ENCODE assay signal across 37 mouse cellular contexts in genomic region chr16:27354464-27354863, GRCm38 (mm10). TPM values are rescaled to one million over a fixed set of nuclear protein-coding genes. Genes with fewer than 3 reads are reported as not detected.
DNase-seq lines count a peak whose midpoint lies in the region; TF ChIP-seq lines count a peak whose summit lies in the region.
"Had no signal": no experiment of that assay in that cellular context is flagged by ENCODE, and none has a peak within 500 bp of the region (broad histone marks: within the 10 kb centered on the region; RNA-seq: fewer than 3 reads in every experiment).

No protein-coding gene starts in this region.

- in situ Hi-C loops in CH12.LX (cut with MboI; ENCODE audit: low pct_ligation_motif_present, low pct_unique_long_range_greater_than_20kb, low sequenced_read_pairs), result no loop called here

- H3K4me3 ChIP-seq in CH12.LX (replicated peaks in 1 of 3; ENCODE audit: low read depth in 2 of 3, low read length in 2 of 3, poor library complexity in 1 of 3), result no peak overlapping the region
- H3K4me3 ChIP-seq in limb, embryonic 10.5 days, result no peak overlapping the region
- H3K4me3 ChIP-seq: embryonic facial prominence, embryonic 12.5 days; forebrain, embryonic 10.5 days; forebrain, embryonic 15.5 days; limb, embryonic 12.5 days; liver, embryonic 15.5 days; lung, embryonic 15.5 days; midbrain, embryonic 12.5 days; myocyte; neural tube, embryonic 12.5 days had no signal

- no peaks in the 10 kb centered on the region for H3K9me3 ChIP-seq in CH12.LX (replicated peaks; ENCODE audit: low read length)
- H3K9me3 ChIP-seq in limb, embryonic 10.5 days (replicated peaks), result no peaks in the 10 kb centered on the region
- H3K9me3 ChIP-seq: embryonic facial prominence, embryonic 12.5 days; forebrain, embryonic 10.5 days; forebrain, embryonic 15.5 days; limb, embryonic 12.5 days; liver, embryonic 15.5 days; lung, embryonic 15.5 days; midbrain, embryonic 12.5 days; neural tube, embryonic 12.5 days had no signal

- peak overlapping the region; percentile 91 for H3K4me2 ChIP-seq in CH12.LX (ENCODE audit: insufficient read depth, low read depth, poor library complexity, severe bottlenecking)
- H3K4me2 ChIP-seq: embryonic facial prominence, embryonic 12.5 days; forebrain, embryonic 15.5 days; limb, embryonic 12.5 days; liver, embryonic 15.5 days; lung, embryonic 15.5 days; midbrain, embryonic 12.5 days; neural tube, embryonic 12.5 days had no signal

- TF ChIP-seq POLR2A in CH12.LX (IDR thresholded peaks at IDR 0.05; ENCODE audit: low read depth, low read length), result no peak

- H3K36me3 ChIP-seq in CH12.LX (replicated peaks in 1 of 2; ENCODE audit: control insufficient read depth in 1 of 2, insufficient read depth in 1 of 2, low read length in 1 of 2), result no peaks in the 10 kb centered on the region
- H3K36me3 ChIP-seq in limb, embryonic 10.5 days, result no peaks in the 10 kb centered on the region
- H3K36me3 ChIP-seq: embryonic facial prominence, embryonic 12.5 days; forebrain, embryonic 10.5 days; forebrain, embryonic 15.5 days; limb, embryonic 12.5 days; liver, embryonic 15.5 days; lung, embryonic 15.5 days; midbrain, embryonic 12.5 days; neural tube, embryonic 12.5 days had no signal

- peak overlapping the region; percentile 90 for H3K27ac ChIP-seq in CH12.LX (ENCODE audit: insufficient read depth, low read depth)
- no peak overlapping the region for H3K27ac ChIP-seq in limb, embryonic 10.5 days
- H3K27ac ChIP-seq: embryonic facial prominence, embryonic 12.5 days; forebrain, embryonic 10.5 days; forebrain, embryonic 15.5 days; kidney, postnatal 0 days; limb, embryonic 12.5 days; liver, embryonic 15.5 days; lung, embryonic 15.5 days; midbrain, embryonic 12.5 days; neural tube, embryonic 12.5 days had no signal

- TF ChIP-seq RAD21 in CH12.LX (IDR thresholded peaks at IDR 0.05; ENCODE audit: low read depth, low read length), result peak; percentile 31

- DNase-seq in spleen, postnatal 36 days (ENCODE audit: low spot score in 2 of 2), result peak; percentile 23 to 36
- DNase-seq in spleen, postnatal 4 days (ENCODE audit: low spot score in 2 of 2), result no peak
- peak; percentile 90 for DNase-seq in CH12.LX (ENCODE audit: extremely low read depth)
- DNase-seq in induced T-regulatory cell, adult 2 months (ENCODE audit: low read depth), result peak; percentile 16
- no peak for DNase-seq in left cerebral cortex, postnatal 4 days
- no peak for DNase-seq in lung, adult 18-20 months
- DNase-seq in limb, embryonic 10.5 days (ENCODE audit: low spot score), result no peak
- DNase-seq: adrenal gland, adult 8-10 months; cerebellum, adult 8-10 months; cerebellum, postnatal 25 days; heart, postnatal 14 days; kidney, adult 8-10 months; right cerebral cortex, postnatal 25 days; thymus, postnatal 4 days had no signal

- no peaks in the 10 kb centered on the region for H3K79me2 ChIP-seq in CH12.LX (replicated peaks; ENCODE audit: control insufficient read depth, extremely low read depth, insufficient read depth, poor library complexity, severe bottlenecking)

- no peaks in the 10 kb centered on the region for H3K27me3 ChIP-seq in CH12.LX (replicated peaks)
- no peaks in the 10 kb centered on the region for H3K27me3 ChIP-seq in limb, embryonic 10.5 days (ENCODE audit: low read depth, poor library complexity, severe bottlenecking)
- H3K27me3 ChIP-seq: embryonic facial prominence, embryonic 12.5 days; forebrain, embryonic 15.5 days; limb, embryonic 12.5 days; liver, embryonic 15.5 days; lung, embryonic 15.5 days; midbrain, embryonic 12.5 days; neural tube, embryonic 12.5 days had no signal

- no peak for TF ChIP-seq CTCF in CH12.LX (conservative IDR thresholded peaks at IDR 0.05 in 1 of 2, IDR thresholded peaks at IDR 0.05 in 1 of 2; ENCODE audit: low read depth in 2 of 2, low read length in 2 of 2)

- dilution Hi-C loops in CH12.LX (cut with MboI; ENCODE audit: extremely low pct_ligation_motif_present, extremely low pct_unique_long_range_greater_than_20kb, low sequenced_read_pairs), result no loop called here

- peak; percentile 95 for TF ChIP-seq EP300 in CH12.LX (IDR thresholded peaks at IDR 0.05; ENCODE audit: low read length)

- WGBS in limb, embryonic 10.5 days, result 85% methylated on average over 2 of the region's 2 CpGs

- intact Hi-C loops in left cerebral cortex, postnatal 4 days (cut with DNase I), result no loop called here

- H3K4me1 ChIP-seq in CH12.LX (ENCODE audit: control insufficient read depth in 1 of 2, insufficient read depth in 2 of 2), result peaks cover 13 to 67% of the 10 kb centered on the region in 2 experiments
- no peaks in the 10 kb centered on the region for H3K4me1 ChIP-seq in limb, embryonic 10.5 days
- H3K4me1 ChIP-seq: embryonic facial prominence, embryonic 12.5 days; forebrain, embryonic 10.5 days; forebrain, embryonic 15.5 days; limb, embryonic 12.5 days; liver, embryonic 15.5 days; lung, embryonic 15.5 days; midbrain, embryonic 12.5 days; neural tube, embryonic 12.5 days had no signal

- peak overlapping the region; percentile 41 for H3K9ac ChIP-seq in CH12.LX (ENCODE audit: insufficient read depth, low read depth)
- H3K9ac ChIP-seq: embryonic facial prominence, embryonic 12.5 days; forebrain, embryonic 15.5 days; limb, embryonic 12.5 days; liver, embryonic 15.5 days; lung, embryonic 15.5 days; midbrain, embryonic 12.5 days; neural tube, embryonic 12.5 days had no signal

TF ChIP-seq in CH12.LX, 34 proteins besides CTCF, POLR2A, EP300 and RAD21 (continues in another document):
- TF ChIP-seq ZNF384 (IDR thresholded peaks at IDR 0.05; ENCODE audit: low read depth, low read length) (no peak), CHD2 (IDR thresholded peaks at IDR 0.05; ENCODE audit: low read length) (peak; percentile 93), E2F4 (IDR thresholded peaks at IDR 0.05; ENCODE audit: insufficient replicate concordance, low read depth, low read length) (0 out of 2 replicates have a peak, but pooled peaks have one; percentile 50), ETS1 (conservative IDR thresholded peaks at IDR 0.05; ENCODE audit: low read depth, low read length) (peak; percentile 97), TBP (conservative IDR thresholded peaks at IDR 0.05; ENCODE audit: low read depth, low read length) (peak; percentile 72), MAX (IDR thresholded peaks at IDR 0.05; ENCODE audit: low read length) (peak; percentile 86), RCOR1 (conservative IDR thresholded peaks at IDR 0.05; ENCODE audit: low read depth, low read length) (peak; percentile 72), JUN (IDR thresholded peaks at IDR 0.05; ENCODE audit: insufficient read depth, low read depth, low read length) (peak; percentile 73), MAZ (IDR thresholded peaks at IDR 0.05; ENCODE audit: low read depth, low read length) (no peak), MYC (IDR thresholded peaks at IDR 0.05; ENCODE audit: low read depth, low read length) (peak; percentile 87; the same call in 1 of the 2 replicates), MXI1 (IDR thresholded peaks at IDR 0.05; ENCODE audit: low read depth, low read length) (no peak), MAFK (IDR thresholded peaks at IDR 0.05; ENCODE audit: insufficient replicate concordance, low read length) (peak; percentile 85), USF1 (IDR thresholded peaks at IDR 0.05; ENCODE audit: low read depth, low read length) (no peak), KAT2A (IDR thresholded peaks at IDR 0.05; ENCODE audit: insufficient replicate concordance, low read length) (no peak), CHD1 (IDR thresholded peaks at IDR 0.05; ENCODE audit: low read depth, low read length) (peak; percentile 91; the same call in 1 of the 2 replicates), UBTF (IDR thresholded peaks at IDR 0.05; ENCODE audit: low read depth, low read length) (no peak), PAX5 (IDR thresholded peaks at IDR 0.05; ENCODE audit: low read length) (no peak), IRF4 (IDR thresholded peaks at IDR 0.05; ENCODE audit: low read depth, low read length) (peak; percentile 93), JUND (conservative IDR thresholded peaks at IDR 0.05; ENCODE audit: low read depth, low read length) (peak; percentile 76), HCFC1 (IDR thresholded peaks at IDR 0.05; ENCODE audit: low read depth, low read length) (peak; percentile 44; the same call in 1 of the 2 replicates), TCF12 (IDR thresholded peaks at IDR 0.05; ENCODE audit: low read depth, low read length) (peak; percentile 86; the same call in 1 of the 2 replicates), SMC3 (IDR thresholded peaks at IDR 0.05; ENCODE audit: low read depth, low read length) (peak; percentile 25), ZKSCAN1 (IDR thresholded peaks at IDR 0.05; ENCODE audit: borderline replicate concordance, low read depth, low read length) (no peak), USF2 (conservative IDR thresholded peaks at IDR 0.05; ENCODE audit: low read depth, low read length) (no peak), BHLHE40 (IDR thresholded peaks at IDR 0.05; ENCODE audit: low read depth, low read length) (peak; percentile 97), ELF1 (IDR thresholded peaks at IDR 0.05; ENCODE audit: low read depth, low read length) (no peak; the same call in 1 of the 2 replicates), NELFE (IDR thresholded peaks at IDR 0.05; ENCODE audit: low read depth, low read length) (no peak), GABPA (IDR thresholded peaks at IDR 0.05; ENCODE audit: insufficient replicate concordance, low read depth, low read length) (no peak), ZMIZ1 (IDR thresholded peaks at IDR 0.05; ENCODE audit: low read depth, low read length) (no peak), SIN3A (IDR thresholded peaks at IDR 0.05; ENCODE audit: low read length) (peak; percentile 87)

RNA-seq across cellular contexts. Expression of gene Uts2b, which starts 15.6 kb away (rescaled TPM):
- 0.29 and 0.38 TPM in 2 replicates for total RNA-seq in CH12.LX (2012; rRNA removed)
- 0.51 TPM in 1 of 2 replicates, not detected in the other for total RNA-seq in CH12.LX (2014; rRNA removed)
- polyA plus RNA-seq in CH12.LX (2012; ENCODE audit: insufficient read length, low read depth), result not detected in 2 replicates
- not detected for total RNA-seq in left cerebral cortex, postnatal 4 days (2021)
- polyA plus RNA-seq in limb, embryonic 10.5 days (2016; fragmentation: Nextera tagmentation; extraction: Ambion mirVana), result 0.24 TPM in 1 of 2 replicates, not detected in the other
- total RNA-seq: adrenal gland, adult 8-10 months; adrenal gland, postnatal 4 days; gastrocnemius, adult 8-10 months; gastrocnemius, postnatal 4 days; left cerebral cortex, postnatal 10 days; liver, adult 2 months; megakaryocyte progenitor cell, adult 5-6 weeks had no signal
- polyA plus RNA-seq: forebrain, embryonic 10.5 days; forebrain, embryonic 15.5 days; kidney, postnatal 0 days; large intestine, adult 2 months; liver, adult 2 months; liver, embryonic 15.5 days; midbrain, embryonic 12.5 days; midbrain, postnatal 0 days; myocyte; thymus, postnatal 0 days had no signal

RNA-seq across cellular contexts. Expression of gene Ccdc50, which starts 34.2 kb away (rescaled TPM):
- total RNA-seq in CH12.LX (2012; rRNA removed) (188 and 203 TPM in 2 replicates), CH12.LX (2014; rRNA removed) (243 and 258 TPM in 2 replicates)
- polyA plus RNA-seq in CH12.LX (2012; ENCODE audit: insufficient read length, low read depth), result 261 and 307 TPM in 2 replicates
- 100 to 1,000 TPM; 104 to 105 TPM for total RNA-seq in left cerebral cortex, postnatal 4 days (2021)
- 46.7 and 49.2 TPM in 2 replicates for polyA plus RNA-seq in limb, embryonic 10.5 days (2016; fragmentation: Nextera tagmentation; extraction: Ambion mirVana)

RNA-seq across cellular contexts. Expression of gene Ostn, which starts 47.2 kb away (rescaled TPM):
- total RNA-seq in CH12.LX (2012; rRNA removed) (0.50 and 1.7 TPM in 2 replicates), CH12.LX (2014; rRNA removed) (1.0 and 1.2 TPM in 2 replicates)
- 0.67 TPM in 1 of 2 replicates, not detected in the other for polyA plus RNA-seq in CH12.LX (2012; ENCODE audit: insufficient read length, low read depth)
- total RNA-seq in left cerebral cortex, postnatal 4 days (2021), result 1 to 10 TPM in 1 of 2 experiments, under 1 TPM in 1; 0.91 to 1.4 TPM
- not detected in 2 replicates for polyA plus RNA-seq in limb, embryonic 10.5 days (2016; fragmentation: Nextera tagmentation; extraction: Ambion mirVana)
- total RNA-seq: adrenal gland, adult 8-10 months; heart, postnatal 14 days; liver, adult 2 months; megakaryocyte progenitor cell, adult 5-6 weeks; midbrain, postnatal 0 days had no signal
- polyA plus RNA-seq: forebrain, embryonic 10.5 days; forebrain, embryonic 15.5 days; heart, embryonic 14.5 days; hindbrain, embryonic 11.5 days; hindbrain, embryonic 16.5 days; intestine, embryonic 16.5 days; kidney, postnatal 0 days; large intestine, adult 2 months; limb, embryonic 12.5 days; liver, adult 2 months; liver, embryonic 15.5 days; lung, embryonic 15.5 days; midbrain, embryonic 12.5 days; midbrain, postnatal 0 days; neural tube, embryonic 12.5 days had no signal

Comparison
In these comparisons a context has a peak if more than half of its experiments do, and no peak if none do; other contexts are left out.
1. DNase-seq: peak in spleen, postnatal 36 days (2 of 2), CH12.LX (single experiment) and induced T-regulatory cell, adult 2 months (single experiment); none in spleen, postnatal 4 days (0 of 2), left cerebral cortex, postnatal 4 days (single experiment), lung, adult 18-20 months (0 of 2) and limb, embryonic 10.5 days (single experiment).